Mouse (Mus musculus) embryo, embryonic 10.5 days (tissue): ENCODE data around the gene Kremen1.

Source experiments
- DNase-seq: peaks from one replicate; pipeline ENCODE4 v3.0.0-alpha.2; 2015; ENCODE audit warnings: low spot score

Gene Kremen1

DNA sequence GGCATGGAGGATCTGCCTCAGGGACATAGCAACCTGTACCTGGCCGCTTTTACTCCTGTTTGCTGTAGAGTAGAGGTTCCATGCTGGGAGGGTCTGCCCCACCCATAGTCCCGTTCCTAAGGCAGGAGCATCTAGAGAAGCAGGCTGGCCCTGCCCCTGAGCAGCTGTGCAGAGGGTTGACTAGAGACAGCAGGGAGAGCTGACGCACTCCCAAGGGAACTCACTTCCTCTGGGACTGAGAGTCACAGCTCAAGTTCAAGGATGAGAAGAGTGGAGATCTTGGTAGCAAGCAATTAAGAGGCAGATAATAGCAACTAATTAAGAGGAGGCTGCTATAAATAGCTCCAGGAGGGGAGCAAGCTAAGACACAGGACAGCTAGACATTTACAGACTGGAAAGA, 88.5 kb downstream of the Kremen1 start:
- no peak for DNase-seq

DNA sequence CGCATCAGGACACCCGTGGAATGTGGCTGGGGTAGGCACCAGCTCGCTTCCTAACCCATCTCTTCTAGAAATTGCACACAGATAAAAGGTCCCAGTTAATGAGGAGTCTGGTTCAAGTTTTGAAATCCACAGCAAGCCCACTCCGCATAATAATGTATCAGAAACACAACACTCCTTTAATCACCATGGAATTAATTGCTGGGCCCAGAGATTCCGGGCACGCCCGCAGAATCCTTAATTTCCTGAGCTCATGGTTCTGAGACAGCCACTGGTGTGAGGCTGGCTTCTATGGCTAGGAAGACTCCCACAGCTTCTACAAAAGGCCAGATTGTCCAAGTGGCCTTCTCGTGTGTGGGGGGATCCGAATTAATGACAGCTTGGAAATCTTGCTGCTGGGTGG, 94.0 kb downstream of the Kremen1 start:
- no peak for DNase-seq

DNA sequence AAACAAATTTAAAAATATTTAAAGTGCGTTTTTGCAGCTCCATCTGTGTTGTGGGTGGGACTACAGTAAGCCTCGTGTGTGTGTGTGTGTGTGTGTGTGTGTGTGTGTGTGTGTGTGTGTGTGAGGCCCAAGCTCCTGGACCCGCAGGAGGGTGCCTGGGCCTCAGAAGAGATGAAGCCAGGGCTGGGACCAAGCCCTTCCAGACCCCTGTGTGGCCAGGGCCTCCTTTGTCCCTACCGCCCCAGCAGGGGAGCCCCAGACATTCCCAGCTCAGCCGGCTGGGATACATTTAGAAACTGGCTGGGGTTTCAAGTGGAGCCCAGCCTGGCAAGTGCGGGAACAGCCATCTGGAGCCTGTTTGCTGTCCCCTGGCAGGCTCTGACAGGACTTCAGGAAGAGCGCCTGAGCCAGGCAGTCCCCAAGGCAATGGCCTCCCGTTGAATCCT, 95.9 kb downstream of the Kremen1 start:
- DNase-seq = peak; percentile 58

DNA sequence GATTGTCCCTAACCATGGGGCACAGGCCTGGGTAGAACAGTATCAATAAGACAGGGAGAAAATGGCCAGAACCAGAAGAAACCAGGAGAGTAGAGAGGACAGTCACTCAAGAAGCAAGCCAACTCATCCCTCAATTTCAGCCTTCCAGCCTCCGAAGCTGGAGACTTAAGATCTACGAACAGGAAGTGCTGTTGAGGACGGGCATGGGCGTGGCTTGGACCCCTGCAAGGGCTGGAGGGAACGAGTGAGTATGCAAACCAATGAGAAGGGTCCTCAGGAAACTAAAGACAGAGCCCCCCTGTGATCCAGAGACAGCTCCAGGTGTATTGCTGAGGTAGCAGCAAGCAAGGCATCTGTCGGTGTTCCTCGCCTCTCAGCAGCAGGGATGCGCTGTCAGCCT, 97.0 kb downstream of the Kremen1 start:
- DNase-seq = no peak

DNA sequence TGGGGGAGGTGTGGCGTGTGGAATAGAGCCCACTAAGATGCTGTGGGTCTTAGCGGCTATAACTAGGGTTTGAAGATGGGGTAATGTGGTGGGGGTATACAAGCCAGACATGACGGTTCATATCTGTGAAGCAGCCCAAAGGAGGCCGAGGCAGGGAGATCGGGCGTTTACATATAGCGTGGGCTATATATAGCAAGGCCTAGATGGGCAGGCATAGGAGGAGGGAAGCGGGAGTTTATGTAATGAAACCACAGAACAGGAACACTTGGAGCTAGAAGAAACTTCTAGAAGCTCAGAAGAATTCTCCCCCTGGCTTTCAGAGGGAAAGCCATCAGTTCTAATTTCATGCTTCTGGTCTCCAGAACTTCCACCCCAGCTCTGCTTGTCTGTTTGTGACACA, 97.9 kb downstream of the Kremen1 start:
- DNase-seq = no peak

DNA sequence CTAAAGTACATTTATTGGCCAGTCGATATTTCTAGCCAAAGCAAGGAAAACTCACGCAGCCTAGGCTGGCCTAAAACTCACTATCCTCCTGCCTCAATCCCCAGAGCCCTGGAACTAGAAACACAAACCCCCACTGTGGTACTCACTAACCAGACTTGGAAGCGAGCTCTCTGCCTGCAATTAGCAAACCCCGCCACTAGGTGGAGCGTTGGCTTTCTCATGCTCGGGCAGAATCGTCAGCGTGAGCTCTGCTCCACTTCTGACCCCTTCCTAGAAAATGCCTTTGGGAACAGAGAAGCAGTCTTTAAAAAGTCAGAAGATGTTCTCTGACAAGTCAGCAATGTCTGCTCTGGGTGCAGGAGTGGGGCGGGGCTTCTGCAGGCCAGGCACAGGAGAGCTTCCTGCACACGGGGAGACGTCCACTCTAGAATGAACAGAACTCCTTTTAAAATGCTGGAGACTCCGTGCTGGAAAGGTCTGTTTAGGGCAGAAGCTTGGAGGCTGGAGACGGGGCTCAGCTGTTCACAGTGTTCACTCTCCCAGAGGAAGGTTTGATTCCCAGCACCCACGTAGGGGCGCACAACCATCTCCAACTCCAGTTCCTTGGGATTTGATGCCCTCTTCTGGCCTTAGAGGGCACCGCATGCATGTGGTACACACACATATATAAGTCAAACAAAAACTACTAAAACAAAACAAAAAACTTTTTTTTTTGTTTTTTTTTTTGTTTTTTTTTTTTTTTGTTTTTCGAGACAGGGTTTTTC, 100.5 kb downstream of the Kremen1 start:
- peak; percentile 64 for DNase-seq

DNA sequence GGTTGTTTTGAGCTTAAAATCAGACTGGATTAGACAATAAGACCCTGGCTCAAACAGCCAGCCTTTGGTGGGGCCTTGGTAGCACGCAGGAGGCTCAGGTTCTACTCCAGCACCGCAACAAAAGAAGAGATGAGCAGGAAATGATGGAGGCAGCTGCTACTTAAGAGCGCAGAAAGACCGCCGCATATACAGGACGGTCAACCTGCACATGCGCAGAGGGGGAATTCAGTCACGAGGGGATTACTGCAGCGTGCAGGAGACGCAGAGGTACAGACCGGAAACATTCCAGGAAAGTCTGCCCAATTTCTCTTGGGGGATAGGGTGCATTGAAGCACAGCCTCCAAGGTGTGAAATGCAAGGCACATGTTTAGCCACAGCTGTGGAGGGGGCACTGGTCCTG, 103.3 kb downstream of the Kremen1 start:
- DNase-seq = no peak

DNA sequence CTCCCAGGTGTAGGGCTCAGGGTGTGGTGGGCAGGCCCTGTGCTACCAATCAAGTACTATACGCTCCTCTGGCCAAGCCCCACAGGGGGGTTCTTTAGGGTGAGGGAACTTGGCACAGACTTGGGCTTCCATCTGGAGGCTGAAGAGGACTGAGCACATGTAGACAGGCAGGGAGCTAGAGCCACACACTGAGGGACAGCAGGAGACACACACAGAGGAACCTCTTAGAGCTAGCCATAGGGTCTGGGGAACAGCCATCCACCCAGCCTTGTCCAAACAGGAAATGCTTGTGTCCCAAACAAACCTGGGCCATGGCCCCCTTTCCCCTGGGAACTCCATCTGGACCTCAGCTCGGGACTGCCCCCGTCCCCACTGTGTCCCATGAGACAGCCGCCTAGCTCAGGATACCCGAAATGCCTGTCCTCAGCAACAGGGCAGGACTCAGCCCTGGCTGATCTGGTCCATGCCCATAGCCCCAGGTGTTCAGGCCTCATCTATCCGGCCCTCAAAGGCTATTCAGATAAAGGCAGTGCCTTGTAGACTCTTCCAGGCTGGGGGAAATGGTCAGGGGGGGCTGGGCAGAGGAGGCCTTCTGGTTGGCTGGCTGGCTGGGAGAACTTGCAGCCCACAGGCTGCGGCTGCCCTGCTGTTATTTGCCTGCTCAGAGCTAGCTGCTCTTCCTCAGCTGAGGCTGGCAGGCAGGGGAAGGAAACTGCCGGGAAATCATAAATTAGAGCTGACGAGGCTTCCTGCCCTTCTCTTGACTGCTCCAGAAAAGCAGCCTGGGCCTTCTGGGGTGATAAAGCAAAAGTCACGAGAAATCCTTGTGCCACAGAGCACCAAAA, 106.2 kb downstream of the Kremen1 start:
- DNase-seq = no peak

DNA sequence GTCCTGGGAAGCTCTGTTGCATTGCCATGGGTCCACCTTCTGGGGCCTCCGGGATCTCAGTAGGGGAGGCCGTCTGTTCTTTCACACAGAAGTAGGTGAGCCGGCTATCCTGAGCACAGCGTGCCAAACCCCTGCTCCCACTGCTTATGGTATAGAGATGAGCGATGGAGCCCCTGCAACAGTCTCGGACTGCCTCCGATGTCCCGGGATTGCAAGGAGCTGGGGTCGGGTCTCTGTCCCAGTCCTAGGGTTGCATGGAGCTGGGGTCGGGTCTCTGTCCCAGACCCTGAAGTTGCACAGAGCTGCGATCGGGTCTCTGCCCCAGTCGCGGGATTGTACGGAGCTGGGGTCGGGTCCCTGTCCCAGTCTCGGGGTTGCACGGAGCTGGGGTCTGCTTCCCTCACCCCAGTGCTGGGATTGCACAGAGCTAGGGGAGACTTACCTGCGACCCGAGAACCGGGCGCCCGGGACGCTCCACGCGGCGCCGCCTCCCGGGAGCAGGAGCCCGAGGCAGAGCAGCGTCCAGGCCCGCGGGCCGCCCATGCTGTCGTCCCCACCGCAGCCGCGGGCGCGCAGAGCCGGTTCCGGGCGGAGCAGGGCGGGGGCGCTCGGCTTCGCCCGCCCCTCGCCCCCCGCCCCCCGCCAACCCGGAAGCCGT, 109.5 kb downstream of the Kremen1 start, which contains the start of gene Emid1:
Emid1 (minus strand) TSS at position 578 of the 658 bp plus-strand sequence.
- peak; percentile 57 for DNase-seq

DNA sequence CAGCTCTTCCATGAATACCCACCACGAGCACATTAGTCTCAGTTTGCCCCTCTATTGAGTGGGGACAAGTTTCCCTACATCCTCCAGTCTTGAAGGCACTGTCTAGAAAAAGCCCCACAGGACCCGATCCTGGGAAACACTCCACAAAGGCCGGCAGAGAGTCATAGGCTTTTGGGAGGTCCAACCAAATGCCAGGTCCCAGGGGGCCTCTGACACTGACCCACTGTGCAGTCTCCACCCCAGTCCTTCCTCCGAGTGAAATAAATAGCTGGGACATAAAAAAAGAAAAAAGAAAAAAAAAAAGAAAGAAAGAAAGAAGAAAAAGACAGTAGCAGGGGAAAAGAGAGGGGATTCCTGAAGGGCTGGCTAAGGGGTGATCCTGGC, 110.1 kb downstream of the Kremen1 start:
- no peak for DNase-seq

DNA sequence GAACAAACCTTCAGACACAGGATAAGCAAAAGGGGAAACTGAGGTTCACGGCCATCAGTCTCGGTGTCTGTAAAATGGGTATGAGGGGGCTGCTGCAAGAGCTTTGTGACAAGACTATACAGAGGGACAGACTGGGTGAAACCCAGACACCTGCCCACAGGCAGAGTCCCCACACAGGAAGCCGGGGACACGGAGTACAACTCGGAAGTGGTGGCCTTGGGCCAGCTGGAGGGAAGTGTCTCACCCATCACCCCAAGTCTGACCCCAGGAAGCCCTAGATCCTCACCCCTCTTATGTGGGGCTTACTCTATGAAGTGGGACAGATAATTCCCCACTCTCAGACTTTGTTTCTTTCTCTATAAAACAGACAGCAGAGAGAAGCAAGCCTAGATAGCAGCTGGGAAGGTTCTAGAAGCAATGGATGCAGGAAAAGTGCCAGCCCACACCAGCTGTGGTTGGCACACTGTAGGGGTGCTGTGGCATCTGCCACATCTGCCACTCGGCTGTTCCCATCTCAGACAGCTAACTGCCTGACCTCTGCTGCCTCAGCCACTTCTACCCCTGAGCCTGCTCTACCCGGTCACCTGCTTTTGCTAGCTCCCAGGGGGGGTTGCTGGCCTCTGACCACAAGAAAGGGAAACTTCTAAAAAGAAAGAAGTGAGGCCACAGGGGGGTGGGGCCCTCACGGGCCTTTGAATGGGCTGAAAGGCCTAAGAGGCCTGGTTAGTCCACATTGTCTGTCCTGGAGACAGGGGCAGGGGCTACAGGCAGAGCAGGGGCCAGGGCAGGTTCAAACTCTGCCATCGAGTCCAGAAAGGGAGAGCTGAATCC, 110.7 kb downstream of the Kremen1 start:
- peak; percentile 67 for DNase-seq

DNA sequence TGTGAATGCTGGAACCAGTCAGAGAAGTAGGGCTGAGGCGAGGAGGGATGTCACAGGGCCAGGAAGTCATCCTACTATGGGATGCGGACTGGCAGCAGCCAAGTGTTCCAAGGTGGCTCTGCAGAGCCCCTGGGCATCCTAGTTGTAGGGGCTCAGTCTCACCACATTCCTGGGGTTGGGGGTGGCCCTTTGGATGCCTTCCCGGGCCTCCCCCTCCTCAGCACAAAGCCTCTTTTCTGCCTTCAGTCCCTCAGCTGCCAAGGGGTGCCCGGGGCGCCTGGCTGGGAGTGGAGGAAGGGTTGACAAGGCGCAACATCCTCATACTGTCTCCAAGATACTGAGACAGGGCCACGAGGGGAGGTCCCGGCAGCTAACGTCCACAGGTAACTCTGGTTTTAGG, 111.4 kb downstream of the Kremen1 start:
- no peak for DNase-seq

DNA sequence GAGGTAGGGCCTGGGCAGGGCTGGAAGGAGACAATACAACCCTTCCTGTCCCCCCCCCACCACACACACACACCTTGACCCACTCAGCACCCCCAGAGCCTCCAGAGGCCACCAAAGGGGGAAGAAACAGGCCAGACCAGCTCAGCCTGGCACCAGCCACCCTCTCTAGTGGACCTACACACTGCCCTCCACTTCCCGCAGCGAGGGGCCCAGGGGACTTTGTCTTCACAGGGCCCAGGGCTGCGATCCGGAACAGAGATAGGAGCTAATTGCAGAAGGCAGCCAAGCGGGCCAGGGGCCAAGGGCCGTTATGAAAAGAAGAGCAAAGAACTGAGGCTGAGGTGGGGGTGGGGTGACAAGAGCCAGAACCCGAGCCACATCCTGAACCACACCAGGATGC, 112.1 kb downstream of the Kremen1 start:
- no peak for DNase-seq

DNA sequence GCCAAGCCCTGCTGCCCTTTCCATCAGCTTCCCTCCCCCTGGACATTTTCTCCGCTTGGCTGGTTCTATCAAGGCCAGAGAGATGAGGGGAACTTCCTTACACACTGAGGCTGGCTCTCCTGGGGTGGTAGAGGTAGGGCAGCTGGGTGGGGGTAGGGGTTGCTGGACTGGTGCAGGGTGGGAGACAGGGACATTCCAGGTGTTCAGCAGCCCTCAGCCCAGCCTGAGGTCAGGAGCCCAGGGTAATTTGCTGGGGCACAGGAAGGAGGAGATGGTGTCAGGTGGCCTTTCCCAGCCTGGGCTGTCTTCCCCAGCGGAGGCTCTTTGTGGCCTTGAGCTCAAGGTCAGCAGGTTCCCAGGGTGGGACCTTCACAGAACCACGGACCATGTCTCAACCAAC, 115.8 kb downstream of the Kremen1 start:
- DNase-seq = no peak

DNA sequence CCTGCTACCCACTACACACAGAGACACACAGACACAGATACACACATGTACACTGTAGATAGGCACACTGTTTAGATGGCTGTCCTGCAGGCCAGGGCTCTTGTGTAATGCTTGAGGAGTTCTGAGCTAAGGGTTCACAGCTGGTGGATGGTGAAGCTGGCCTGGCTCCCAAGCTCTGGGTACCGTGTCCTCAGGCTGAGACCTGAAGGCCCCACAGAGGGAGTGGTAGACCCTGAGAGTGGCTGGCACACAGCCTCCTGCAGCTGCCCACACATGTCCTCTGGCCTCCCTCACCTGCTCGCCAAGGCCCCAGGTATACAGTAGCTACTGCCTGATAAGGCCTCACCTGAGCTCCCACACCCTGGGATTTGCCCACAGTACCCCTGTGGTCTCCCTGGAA, 119.4 kb downstream of the Kremen1 start:
- no peak for DNase-seq
